Mouse (Mus musculus) forebrain, embryonic 15.5 days (tissue): Measurements from ENCODE around the gene Pcx. TPM values are rescaled to one million over a fixed set of nuclear protein-coding genes. Genes with fewer than 3 reads are reported as not detected.

ENCODE experiments used
- ATAC-seq: fragments of 200-750 bp; cut with Nextera tagmentation; replicated peaks from 2 replicates; pipeline ENCODE4 v1.8.0; 2017; ENCODE audit warnings: mild to moderate bottlenecking, moderate TSS enrichment, moderate library complexity
- H3K27ac ChIP-seq: fragments of 300-500 bp; sonication (generic); replicated peaks from 2 replicates; pipeline ENCODE4 v1.5.1; 2015; ENCODE audit warnings: mild to moderate bottlenecking, inconsistent platforms
- H3K27me3 ChIP-seq: fragments of 300-500 bp; sonication (generic); 2 replicates; pipeline ENCODE4 v1.6.1; 2015; ENCODE audit warnings: inconsistent platforms
- H3K36me3 ChIP-seq: fragments of 300-500 bp; sonication (generic); 2 replicates; pipeline ENCODE4 v1.6.1; 2015; ENCODE audit warnings: mild to moderate bottlenecking, inconsistent platforms
- H3K4me1 ChIP-seq: fragments of 300-500 bp; sonication (generic); 2 replicates; pipeline ENCODE4 v1.6.1; 2015; ENCODE audit warnings: inconsistent platforms
- H3K4me2 ChIP-seq: fragments of 300-500 bp; sonication (generic); replicated peaks from 2 replicates; pipeline ENCODE4 v1.6.1; 2015; ENCODE audit warnings: mild to moderate bottlenecking, inconsistent platforms
- H3K4me3 ChIP-seq: fragments of 300-500 bp; sonication (generic); 2 replicates; pipeline ENCODE4 v1.5.1; 2015; ENCODE audit warnings: mild to moderate bottlenecking, inconsistent platforms
- H3K9ac ChIP-seq: fragments of 300-500 bp; sonication (generic); replicated peaks from 2 replicates; pipeline ENCODE4 v1.6.1; 2015; ENCODE audit warnings: mild to moderate bottlenecking, inconsistent platforms
- H3K9me3 ChIP-seq: fragments of 300-500 bp; sonication (generic); 2 replicates; pipeline ENCODE4 v1.6.1; 2016; ENCODE audit warnings: inconsistent platforms
- WGBS: fragments of 180-500 bp; shearing (Covaris S2); methylation state at CpG from one replicate; pipeline ENCODE4 v1.1.7; 2015; ENCODE audit warnings: mixed read lengths; 5-methylcytosine and 5-hydroxymethylcytosine counted together
- polyA plus RNA-seq: library from polyadenylated mRNA; unstranded; fragments of >200 nt; fragmentation: Nextera tagmentation; extraction: Ambion mirVana; gene quantifications from 2 replicates; pipeline ENCODE4 v1.2.1, GENCODE M21; 2015

Pcx gene
- polyA plus RNA-seq, 1 experiment from 2014 or later = 28.4 TPM

GRCm38 (mm10) chr19:4498062-4498933 lies 12.0 kb upstream of the Pcx start, which contains the start of gene 2010003K11Rik:
Gene 2010003K11Rik (minus strand): TSS chr19:4498583.
- H3K4me2 ChIP-seq = no peak within 1 kb of the TSS
- H3K9ac ChIP-seq = no peak within 1 kb of the TSS

DNA sequence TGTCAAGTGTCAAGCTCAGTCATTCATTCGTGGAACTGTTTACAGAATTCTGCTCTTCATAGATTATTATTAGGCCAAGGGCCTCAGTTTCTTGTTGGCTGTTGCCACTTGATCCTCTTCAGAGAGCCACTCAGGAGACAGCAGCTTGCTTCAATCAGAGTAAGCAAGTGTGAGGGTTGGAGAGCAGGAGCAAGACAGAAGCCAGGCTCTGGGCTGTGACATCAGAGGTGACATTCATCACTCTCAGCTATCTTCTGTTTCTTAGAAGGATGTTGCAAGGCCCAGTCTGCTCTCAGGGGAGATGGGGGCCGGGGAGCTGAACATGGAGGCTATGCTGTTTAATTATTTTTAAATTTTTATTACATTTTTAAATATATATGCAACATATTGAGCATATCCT lies 7.6 kb upstream of the Pcx start:
- Histone ChIP-seq H3K9me3 (no peaks in the 10 kb centered on the region), H3K36me3 (no peaks in the 10 kb centered on the region), H3K4me3 (no peak overlapping the region), H3K4me2 (no peak overlapping the region), H3K27me3 (no peaks in the 10 kb centered on the region), H3K4me1 (0 out of 2 replicates have a peak, but pooled peaks cover 3% of the 10 kb centered on the region), H3K9ac (no peak overlapping the region), H3K27ac (no peak overlapping the region)
- ATAC-seq = no peak
- WGBS = 76% methylated on average over 2 of the region's 2 CpGs

More at GRCm38 (mm10) chr19:4498062-4498933, 12.0 kb upstream of the Pcx start, which contains the start of gene 2010003K11Rik:
- WGBS = 58% methylated on average over 16 of the region's 16 CpGs
- no peak for ATAC-seq
- no peak within 1 kb of the TSS for H3K27ac ChIP-seq
- no peaks in the 10 kb centered on the region for H3K9me3 ChIP-seq
- H3K27me3 ChIP-seq = no peaks in the 10 kb centered on the region
- H3K4me1 ChIP-seq = 0 out of 2 replicates have a peak, but pooled peaks cover 5% of the 10 kb centered on the region
- no peaks in the 10 kb centered on the region for H3K36me3 ChIP-seq
- H3K4me3 ChIP-seq = no peak within 1 kb of the TSS

GRCm38 (mm10) chr19:4504830-4505229 lies 5.4 kb upstream of the Pcx start:
- H3K9me3 ChIP-seq = no peaks in the 10 kb centered on the region
- H3K9ac ChIP-seq = no peak overlapping the region
- H3K4me2 ChIP-seq = no peak overlapping the region
- no peaks in the 10 kb centered on the region for H3K36me3 ChIP-seq
- no peaks in the 10 kb centered on the region for H3K27me3 ChIP-seq
- 85% methylated on average over 1 of the region's 1 CpGs for WGBS
- no peak overlapping the region for H3K4me3 ChIP-seq
- H3K4me1 ChIP-seq = peaks cover 5% of the 10 kb centered on the region; the same call in 1 of the 2 replicates
- no peak overlapping the region for H3K27ac ChIP-seq
- ATAC-seq = no peak

- no peaks in the 10 kb centered on the region for H3K9me3 ChIP-seq
- no peak overlapping the region for H3K4me2 ChIP-seq
- no peak for ATAC-seq
Measured at GRCm38 (mm10) chr19:4507746-4508145, 2.5 kb upstream of the Pcx start.

GRCm38 (mm10) chr19:4511116-4511841 lies 1.0 kb downstream of the Pcx start:
- peaks cover 16% of the 10 kb centered on the region for H3K4me1 ChIP-seq
- no peaks in the 10 kb centered on the region for H3K36me3 ChIP-seq
- 8% methylated on average over 13 of the region's 13 CpGs for WGBS
- ATAC-seq = no peak
- H3K4me3 ChIP-seq = peak overlapping the region; percentile 72
- no peak overlapping the region for H3K9ac ChIP-seq
- H3K27me3 ChIP-seq = 0 out of 2 replicates have a peak, but pooled peaks cover 8% of the 10 kb centered on the region
- no peak overlapping the region for H3K27ac ChIP-seq
- no peaks in the 10 kb centered on the region for H3K9me3 ChIP-seq
- H3K4me2 ChIP-seq = peak overlapping the region; percentile 83

More at GRCm38 (mm10) chr19:4507746-4508145, 2.5 kb upstream of the Pcx start:
- no peak overlapping the region for H3K27ac ChIP-seq
- 57% methylated on average over 3 of the region's 3 CpGs for WGBS
- H3K9ac ChIP-seq = no peak overlapping the region
- no peak overlapping the region for H3K4me3 ChIP-seq
- H3K36me3 ChIP-seq = no peaks in the 10 kb centered on the region
- H3K27me3 ChIP-seq = 0 out of 2 replicates have a peak, but pooled peaks cover 8% of the 10 kb centered on the region
- H3K4me1 ChIP-seq = peaks cover 12% of the 10 kb centered on the region

DNA sequence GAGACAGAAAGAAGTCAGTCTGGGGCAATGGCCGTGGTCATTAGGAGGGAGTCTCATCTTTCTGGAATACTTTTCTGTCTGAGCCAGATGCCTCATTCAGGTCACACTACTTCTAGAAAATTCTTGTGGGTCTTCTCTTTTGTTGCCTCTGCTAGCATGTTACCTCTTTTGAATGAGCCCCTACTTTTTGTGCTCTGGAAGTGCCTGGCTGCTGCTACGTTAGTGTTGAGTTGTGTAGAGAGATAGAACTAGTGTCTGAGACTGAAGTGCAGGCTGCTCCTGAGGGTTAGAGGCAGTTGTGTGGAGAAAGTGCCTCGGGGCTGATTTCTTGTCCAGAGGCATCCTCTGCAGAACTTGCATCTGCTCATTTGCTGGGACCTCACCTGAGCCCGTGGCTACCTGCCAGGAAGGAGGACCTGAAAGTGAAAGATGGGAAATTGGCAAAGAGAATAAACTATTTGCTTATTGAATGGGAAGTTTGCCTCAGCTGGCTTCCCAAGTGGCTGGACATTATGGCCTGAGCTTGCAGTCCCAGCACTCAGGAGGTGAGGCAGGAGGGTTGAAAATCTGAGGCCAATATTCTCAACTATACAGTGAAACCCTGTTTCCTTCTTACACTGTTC lies 3.1 kb downstream of the Pcx start:
- Histone ChIP-seq H3K4me3 (no peak overlapping the region), H3K27ac (no peak overlapping the region), H3K36me3 (no peaks in the 10 kb centered on the region), H3K9ac (no peak overlapping the region), H3K27me3 (0 out of 2 replicates have a peak, but pooled peaks cover 8% of the 10 kb centered on the region), H3K9me3 (no peaks in the 10 kb centered on the region), H3K4me1 (peaks cover 16% of the 10 kb centered on the region), H3K4me2 (no peak overlapping the region)
- no peak for ATAC-seq
- 64% methylated on average over 4 of the region's 4 CpGs for WGBS

- no peak overlapping the region for H3K9ac ChIP-seq
Measured at GRCm38 (mm10) chr19:4515746-4516145, 5.5 kb downstream of the Pcx start.

GRCm38 (mm10) chr19:4516288-4516687 lies 6.0 kb downstream of the Pcx start:
- Histone ChIP-seq H3K9me3 (no peaks in the 10 kb centered on the region), H3K4me1 (peaks cover 4% of the 10 kb centered on the region; the same call in 1 of the 2 replicates), H3K4me3 (no peak overlapping the region), H3K36me3 (no peaks in the 10 kb centered on the region), H3K9ac (no peak overlapping the region), H3K4me2 (no peak overlapping the region), H3K27ac (no peak overlapping the region), H3K27me3 (0 out of 2 replicates have a peak, but pooled peaks cover 5% of the 10 kb centered on the region)
- ATAC-seq = no peak
- WGBS = 70% methylated on average over 2 of the region's 2 CpGs

More at GRCm38 (mm10) chr19:4515746-4516145, 5.5 kb downstream of the Pcx start:
- Histone ChIP-seq H3K27me3 (0 out of 2 replicates have a peak, but pooled peaks cover 8% of the 10 kb centered on the region), H3K4me1 (peaks cover 8% of the 10 kb centered on the region), H3K27ac (no peak overlapping the region; the same call in 1 of the 2 replicates), H3K36me3 (no peaks in the 10 kb centered on the region), H3K4me3 (no peak overlapping the region), H3K4me2 (no peak overlapping the region), H3K9me3 (no peaks in the 10 kb centered on the region)
- ATAC-seq = no peak
- WGBS = 35% methylated on average over 2 of the region's 2 CpGs

- 79% methylated on average over 1 of the region's 1 CpGs for WGBS
Measured at GRCm38 (mm10) chr19:4517483-4517882, 7.2 kb downstream of the Pcx start.

GRCm38 (mm10) chr19:4521426-4522050 lies 11.3 kb downstream of the Pcx start:
- no peak overlapping the region for H3K9ac ChIP-seq
- no peak overlapping the region for H3K27ac ChIP-seq
- no peaks in the 10 kb centered on the region for H3K36me3 ChIP-seq
- no peaks in the 10 kb centered on the region for H3K9me3 ChIP-seq
- no peaks in the 10 kb centered on the region for H3K27me3 ChIP-seq
- WGBS = 92% methylated on average over 3 of the region's 3 CpGs
- H3K4me3 ChIP-seq = no peak overlapping the region
- no peak for ATAC-seq
- no peaks in the 10 kb centered on the region for H3K4me1 ChIP-seq
- H3K4me2 ChIP-seq = no peak overlapping the region

More at GRCm38 (mm10) chr19:4517483-4517882, 7.2 kb downstream of the Pcx start:
- Histone ChIP-seq H3K4me2 (no peak overlapping the region), H3K27ac (no peak overlapping the region), H3K9ac (no peak overlapping the region), H3K27me3 (no peaks in the 10 kb centered on the region), H3K4me3 (no peak overlapping the region), H3K9me3 (no peaks in the 10 kb centered on the region), H3K36me3 (no peaks in the 10 kb centered on the region), H3K4me1 (peaks cover 4% of the 10 kb centered on the region; the same call in 1 of the 2 replicates)
- ATAC-seq = no peak

DNA sequence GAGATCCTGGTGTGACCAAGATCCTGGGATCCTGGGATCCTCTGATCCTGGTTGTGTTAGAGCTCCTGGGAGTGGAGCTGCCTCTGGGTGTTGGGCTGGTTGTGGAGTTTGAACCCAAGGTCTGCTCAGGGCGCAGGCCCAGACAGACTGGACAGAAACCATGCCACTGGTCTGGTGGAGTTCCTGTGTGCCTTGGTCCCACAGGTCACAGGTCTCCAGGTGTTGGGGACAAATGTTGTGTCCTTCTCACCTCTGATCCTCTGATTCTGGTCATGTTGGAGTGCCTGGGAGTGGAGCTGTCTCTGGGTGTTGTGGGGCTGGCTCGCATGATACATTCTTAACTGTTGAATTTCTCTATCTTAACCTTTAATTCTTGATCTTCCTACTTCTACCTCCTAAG lies 24.4 kb downstream of the Pcx start:
- H3K9me3 ChIP-seq = no peaks in the 10 kb centered on the region
- H3K4me2 ChIP-seq = no peak overlapping the region
- no peaks in the 10 kb centered on the region for H3K27me3 ChIP-seq
- H3K4me3 ChIP-seq = no peak overlapping the region
- H3K27ac ChIP-seq = no peak overlapping the region
- WGBS = 95% methylated on average over 2 of the region's 2 CpGs
- H3K9ac ChIP-seq = no peak overlapping the region
- no peaks in the 10 kb centered on the region for H3K36me3 ChIP-seq
- ATAC-seq = no peak
- no peaks in the 10 kb centered on the region for H3K4me1 ChIP-seq
